Mouse (Mus musculus) C2C12 (cell line): ENCODE results near the gene H1foo.

Experiments
- CEBPB ChIP-seq: IDR thresholded peaks from one replicate; pipeline ENCODE4 v1.6.1; 2011; ENCODE audit warnings: low read depth, mild to moderate bottlenecking, control low read depth, moderate library complexity
- CTCF ChIP-seq: IDR thresholded peaks from one replicate; pipeline ENCODE4 v1.5.1; 2011; ENCODE audit not compliant: control insufficient read depth, insufficient read depth, insufficient read length
- FOSL1 ChIP-seq: IDR thresholded peaks from one replicate; pipeline ENCODE4 v1.8.0; 2011; ENCODE audit warnings: mild to moderate bottlenecking, low read length; ENCODE audit not compliant: poor library complexity, insufficient read depth, severe bottlenecking
- MAX ChIP-seq: IDR thresholded peaks from one replicate; pipeline ENCODE4 v1.6.1; 2011; ENCODE audit warnings: mild to moderate bottlenecking, control low read depth
- MYOD1 ChIP-seq: IDR thresholded peaks from one replicate; pipeline ENCODE4 v1.6.1; 2011; ENCODE audit warnings: low read depth; ENCODE audit not compliant: control insufficient read depth, insufficient read length
- MYOG ChIP-seq: IDR thresholded peaks from one replicate; pipeline ENCODE4 v1.6.1; 2011; ENCODE audit not compliant: control insufficient read depth, insufficient read length; ENCODE audit errors: extremely low read depth
- USF1 ChIP-seq: IDR thresholded peaks from one replicate; pipeline ENCODE4 v1.6.1; 2011; ENCODE audit warnings: low read depth, mild to moderate bottlenecking, control low read depth, moderate library complexity

DNA sequence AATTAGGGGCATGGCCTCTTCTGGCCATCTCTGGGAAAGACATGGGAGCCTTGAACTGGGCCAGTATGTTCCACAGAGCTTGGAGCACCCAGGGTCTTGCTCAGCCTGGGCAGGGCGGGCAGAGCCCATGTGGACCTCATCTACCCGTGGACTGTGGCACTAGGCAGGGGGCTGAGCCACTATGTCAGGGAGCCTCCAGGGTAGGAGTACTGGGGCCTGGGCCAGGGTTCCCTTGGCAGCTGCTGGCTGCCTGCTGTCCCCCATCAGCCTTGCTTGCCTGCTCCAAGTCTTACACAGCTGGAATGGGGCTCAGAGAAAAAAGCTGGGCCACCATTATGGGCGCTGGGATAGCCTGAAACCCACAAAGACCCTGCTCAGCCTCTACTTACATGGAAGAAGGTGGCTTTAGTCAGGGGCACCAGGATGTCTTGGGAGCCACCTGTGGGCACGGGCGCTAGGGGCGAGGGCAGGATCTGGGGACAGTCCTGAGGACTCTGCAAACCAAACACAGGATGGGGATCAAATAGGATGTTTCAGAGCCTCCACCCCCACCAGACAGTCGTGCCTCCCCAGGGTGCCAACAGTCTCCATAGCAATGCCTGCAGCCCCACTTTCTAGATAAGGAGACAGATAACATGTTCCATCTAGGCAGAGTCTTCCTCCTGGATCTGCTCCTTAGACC, 27.5 kb downstream of the H1foo start:
- TF ChIP-seq CTCF = no peak
- no peak for TF ChIP-seq MAX
- no peak for TF ChIP-seq CEBPB
- TF ChIP-seq MYOD1 = no peak
- TF ChIP-seq FOSL1 = no peak
- no peak for TF ChIP-seq MYOG
- no peak for TF ChIP-seq USF1
